Mouse (Mus musculus) neural tube, embryonic 14.5 days (tissue): ENCODE data around the gene Glycam1. TPM values are rescaled to one million over a fixed set of nuclear protein-coding genes. Genes with fewer than 3 reads are reported as not detected.

ENCODE experiments used
- ATAC-seq: fragments of 200-750 bp; cut with Nextera tagmentation; 2 replicates; pipeline ENCODE4 v1.8.0; 2017; ENCODE audit warnings: low read depth, mild to moderate bottlenecking, moderate TSS enrichment, moderate library complexity
- H3K27ac ChIP-seq: fragments of 300-500 bp; sonication (generic); 2 replicates; pipeline ENCODE4 v1.5.1; 2014; ENCODE audit warnings: low read depth, mild to moderate bottlenecking, control low read depth, low read length, moderate library complexity, mixed read lengths
- H3K27me3 ChIP-seq: fragments of 300-500 bp; sonication (generic); 2 replicates; pipeline ENCODE4 v1.6.1; 2014; ENCODE audit warnings: low read length; ENCODE audit not compliant: control insufficient read depth, insufficient read depth
- H3K36me3 ChIP-seq: fragments of 300-500 bp; sonication (generic); 2 replicates; pipeline ENCODE4 v1.6.1; 2014; ENCODE audit warnings: low read length, mixed read lengths; ENCODE audit not compliant: control insufficient read depth, insufficient read depth
- H3K4me1 ChIP-seq: fragments of 300-500 bp; sonication (generic); 2 replicates; pipeline ENCODE4 v1.6.1; 2014; ENCODE audit warnings: low read length; ENCODE audit not compliant: control insufficient read depth, insufficient read depth
- H3K4me2 ChIP-seq: fragments of 300-500 bp; sonication (generic); 2 replicates; pipeline ENCODE4 v1.6.1; 2014; ENCODE audit warnings: mild to moderate bottlenecking, low read depth, low read length, control low read depth
- H3K4me3 ChIP-seq: fragments of 300-500 bp; sonication (generic); 2 replicates; pipeline ENCODE4 v1.5.1; 2014; ENCODE audit warnings: low read depth, low read length, control low read depth, mixed read lengths
- H3K9ac ChIP-seq: fragments of 300-500 bp; sonication (generic); replicated peaks from 2 replicates; pipeline ENCODE4 v1.6.1; 2014; ENCODE audit warnings: low read depth, mild to moderate bottlenecking, control low read depth, low read length, mixed read lengths
- H3K9me3 ChIP-seq: fragments of 300-500 bp; sonication (generic); 2 replicates; pipeline ENCODE4 v1.6.1; 2016; ENCODE audit warnings: low read length; ENCODE audit not compliant: control insufficient read depth
- WGBS: fragments of 180-500 bp; shearing (Covaris S2); extraction: QIAGEN DNeasy Blood & Tissue Kit; methylation state at CpG from one replicate; pipeline ENCODE4 v1.1.7; 2014; 5-methylcytosine and 5-hydroxymethylcytosine counted together
- polyA plus RNA-seq: library from polyadenylated mRNA; unstranded; fragments of >200 nt; fragmentation: Nextera tagmentation; extraction: Ambion mirVana; gene quantifications from 2 replicates; pipeline ENCODE4 v1.2.1, GENCODE M21; 2014

The Glycam1 gene
- polyA plus RNA-seq, 1 experiment from 2014 or later: not detected

DNA sequence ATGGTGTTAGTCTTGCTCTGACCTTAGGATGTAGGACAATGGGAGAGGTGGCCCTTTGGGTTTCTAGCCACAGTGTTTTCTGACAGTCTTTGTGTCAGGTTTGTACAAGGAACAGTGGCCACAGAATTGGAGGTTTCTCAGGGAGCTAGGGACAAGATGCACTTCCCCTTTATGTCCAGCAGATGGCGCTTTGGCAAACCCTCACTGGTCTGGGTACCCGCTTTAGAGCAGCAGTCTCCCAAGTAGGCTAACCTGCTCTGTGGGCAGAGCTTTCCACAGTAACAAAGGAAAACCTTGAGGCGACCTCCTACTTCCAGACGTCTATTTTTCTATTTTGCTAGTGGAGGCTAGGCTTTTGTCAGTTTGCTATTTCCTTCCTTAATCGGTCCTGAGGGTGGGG, 34.5 kb downstream of the Glycam1 start:
- Histone ChIP-seq H3K36me3 (peaks cover 7% of the 10 kb centered on the region), H3K9me3 (no peaks in the 10 kb centered on the region), H3K4me2 (no peak overlapping the region), H3K9ac (no peak overlapping the region), H3K27ac (no peak overlapping the region; the same call in 1 of the 2 replicates), H3K4me3 (no peak overlapping the region), H3K27me3 (no peaks in the 10 kb centered on the region), H3K4me1 (no peaks in the 10 kb centered on the region)
- WGBS: 8% methylated on average over 5 of the region's 5 CpGs
- ATAC-seq: peak; percentile 84

DNA sequence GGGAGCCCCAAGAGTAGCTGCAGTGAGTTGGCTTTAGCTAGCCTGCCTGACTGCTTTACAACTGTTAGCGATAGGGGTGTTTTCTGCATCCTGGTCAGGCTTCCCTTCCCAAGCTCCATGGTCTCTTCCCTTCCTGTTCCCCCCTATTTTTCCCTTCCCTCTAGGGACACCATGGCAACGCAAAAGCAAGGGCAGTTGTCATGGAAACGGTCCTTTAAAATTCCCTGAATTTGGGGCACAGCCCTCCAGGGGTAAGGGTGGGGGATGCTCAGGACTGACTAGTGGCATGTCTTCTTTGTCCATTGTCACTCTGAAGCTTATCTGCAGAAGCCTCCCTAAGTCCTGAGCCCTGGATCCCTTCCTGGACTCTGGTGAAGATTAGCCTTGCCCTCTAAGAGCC, 41.7 kb downstream of the Glycam1 start:
- Histone ChIP-seq H3K4me1 (peaks cover 24% of the 10 kb centered on the region), H3K9me3 (no peaks in the 10 kb centered on the region), H3K27me3 (no peaks in the 10 kb centered on the region), H3K4me2 (no peak overlapping the region), H3K36me3 (peaks cover 22% of the 10 kb centered on the region), H3K9ac (no peak overlapping the region), H3K27ac (no peak overlapping the region), H3K4me3 (no peak overlapping the region)
- 35% methylated on average over 3 of the region's 3 CpGs for WGBS
- ATAC-seq: no peak

DNA sequence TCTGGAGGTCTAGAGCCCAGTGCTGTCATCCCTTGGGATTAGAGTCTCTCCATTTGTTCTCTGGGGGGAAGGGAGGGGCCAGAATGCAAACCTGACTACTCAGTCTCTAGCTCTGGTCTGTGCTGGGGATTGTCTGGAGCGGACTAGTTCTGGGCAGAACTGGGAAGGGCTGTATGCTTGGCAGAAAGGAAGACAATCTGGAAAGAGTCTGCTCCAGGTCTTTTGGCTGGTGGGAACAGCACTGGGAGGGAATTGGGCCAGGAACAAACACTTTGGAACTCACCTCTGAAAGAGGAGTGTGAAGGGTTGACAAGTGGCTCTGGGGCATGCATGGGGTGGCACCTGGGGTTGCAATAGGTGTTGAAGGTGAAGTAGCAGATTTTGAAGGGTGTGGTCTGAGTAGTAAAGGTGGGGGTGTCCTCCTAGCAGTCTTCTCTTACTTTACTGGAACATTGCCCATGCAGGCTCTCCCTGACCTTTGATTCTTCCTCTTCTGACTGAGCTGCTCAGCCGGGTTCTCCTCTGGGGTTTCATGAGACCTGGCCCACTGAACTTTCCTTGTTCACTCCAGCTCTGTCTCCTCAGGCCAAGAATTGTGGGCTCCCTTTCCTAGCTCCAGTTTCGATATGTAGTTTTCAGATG, 42.3 kb downstream of the Glycam1 start:
- H3K4me3 ChIP-seq: no peak overlapping the region
- no peaks in the 10 kb centered on the region for H3K27me3 ChIP-seq
- peaks cover 24% of the 10 kb centered on the region for H3K4me1 ChIP-seq
- ATAC-seq: no peak
- peaks cover 20% of the 10 kb centered on the region for H3K36me3 ChIP-seq
- no peak overlapping the region for H3K4me2 ChIP-seq
- no peak overlapping the region for H3K27ac ChIP-seq
- WGBS: 76% methylated on average over 3 of the region's 3 CpGs
- no peak overlapping the region for H3K9ac ChIP-seq
- H3K9me3 ChIP-seq: no peaks in the 10 kb centered on the region

DNA sequence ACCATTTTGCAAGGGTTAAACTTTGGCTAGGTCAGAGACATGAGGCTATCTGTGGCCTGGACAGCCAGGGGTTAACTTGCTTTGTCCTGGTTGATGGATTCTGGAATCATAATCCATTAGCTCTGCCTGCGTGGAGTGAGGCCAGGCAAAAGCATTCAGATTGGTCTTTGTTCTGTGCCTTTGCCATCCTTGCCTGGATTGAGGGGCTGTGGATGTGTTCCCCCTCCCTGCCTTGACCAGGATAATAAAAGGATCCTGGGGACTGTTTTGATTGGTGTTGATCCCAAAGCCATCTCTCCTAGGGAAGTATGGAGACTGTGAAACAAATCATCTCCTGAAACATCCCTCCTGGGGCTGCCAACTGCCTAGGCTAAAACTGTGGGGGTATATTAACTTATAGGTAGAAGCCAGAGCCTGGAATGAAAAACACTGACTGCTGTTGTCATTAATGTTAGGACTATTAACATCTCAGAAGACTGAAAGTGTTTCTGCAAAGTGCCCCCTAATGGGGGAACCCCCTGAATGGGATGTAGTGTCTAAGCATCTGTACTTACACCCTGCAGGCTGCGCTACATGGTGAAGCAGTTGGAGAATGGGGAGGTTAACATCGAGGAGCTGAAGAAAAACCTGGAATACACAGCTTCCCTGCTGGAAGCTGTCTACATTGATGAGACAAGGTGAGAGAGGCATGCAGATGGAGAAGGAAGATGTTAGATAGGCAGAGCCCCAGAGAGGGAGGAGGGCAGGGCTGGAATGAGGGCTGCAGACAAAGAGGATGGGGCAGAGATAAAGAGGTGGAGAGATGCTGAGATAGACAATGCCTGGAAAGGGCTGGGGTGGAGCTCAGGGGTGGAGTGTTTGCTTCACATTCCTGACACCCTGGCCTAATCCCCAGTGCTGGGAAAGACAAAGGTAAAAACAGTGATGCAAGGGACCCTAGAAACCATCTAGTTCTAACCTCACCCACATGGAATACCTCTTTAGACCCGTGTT, 45.2 kb downstream of the Glycam1 start:
- WGBS: 17% methylated on average over 4 of the region's 4 CpGs
- Histone ChIP-seq H3K4me3 (no peak overlapping the region), H3K4me1 (peaks cover 25% of the 10 kb centered on the region), H3K27ac (peak overlapping the region; percentile 93), H3K4me2 (peak overlapping the region; percentile 26; the same call in 1 of the 2 replicates), H3K27me3 (no peaks in the 10 kb centered on the region), H3K9me3 (no peaks in the 10 kb centered on the region), H3K9ac (peak overlapping the region; percentile 32; the same call in 1 of the 2 replicates), H3K36me3 (peaks cover 11% of the 10 kb centered on the region; the same call in 1 of the 2 replicates)
- ATAC-seq: peak; percentile 71

DNA sequence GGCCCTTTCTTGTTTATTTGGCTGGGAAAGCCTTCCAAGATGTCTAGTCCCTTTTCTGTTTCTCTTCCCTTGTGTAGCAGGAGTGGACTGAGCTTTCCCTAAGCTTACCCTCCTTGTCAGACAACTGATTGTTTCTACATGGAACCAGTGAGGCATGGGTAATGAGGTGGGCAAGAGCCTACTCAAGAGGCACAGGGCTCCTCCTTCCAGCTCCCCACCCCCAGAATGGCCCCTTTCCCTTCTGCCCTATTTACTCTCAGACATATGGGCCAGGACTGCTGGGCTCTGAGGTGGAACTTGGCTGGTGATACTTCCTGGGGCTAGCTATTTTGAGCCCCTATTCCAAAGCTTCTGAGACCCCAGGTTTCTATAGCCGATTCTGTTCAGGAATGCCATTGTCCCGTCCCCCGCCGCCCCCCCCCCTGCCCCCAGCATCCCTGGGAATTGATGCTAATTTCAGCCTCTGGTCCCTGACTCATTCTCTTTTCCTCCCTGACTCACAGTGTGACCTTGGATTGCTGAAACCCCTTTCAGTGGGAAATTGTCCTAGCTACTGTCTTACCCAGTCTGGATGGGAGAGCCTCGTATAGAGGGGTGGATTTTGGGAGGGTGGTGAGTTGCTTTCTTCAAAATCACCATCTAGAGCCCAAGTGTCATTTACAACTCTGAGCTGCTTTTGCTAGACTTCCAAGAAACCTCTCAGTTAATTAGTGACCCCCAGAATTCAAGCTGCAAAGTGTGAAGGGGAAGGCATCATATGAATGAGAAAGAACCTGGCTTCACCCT, 46.1 kb downstream of the Glycam1 start:
- 2% methylated on average over 5 of the region's 5 CpGs for WGBS
- peaks cover 8% of the 10 kb centered on the region; the same call in 1 of the 2 replicates for H3K36me3 ChIP-seq
- H3K27me3 ChIP-seq: no peaks in the 10 kb centered on the region
- H3K4me3 ChIP-seq: no peak overlapping the region
- peaks cover 29% of the 10 kb centered on the region for H3K4me1 ChIP-seq
- no peak overlapping the region; the same call in 1 of the 2 replicates for H3K9ac ChIP-seq
- H3K9me3 ChIP-seq: no peaks in the 10 kb centered on the region
- ATAC-seq: peak; percentile 62
- H3K4me2 ChIP-seq: no peak overlapping the region; the same call in 1 of the 2 replicates
- peak overlapping the region; percentile 93 for H3K27ac ChIP-seq

DNA sequence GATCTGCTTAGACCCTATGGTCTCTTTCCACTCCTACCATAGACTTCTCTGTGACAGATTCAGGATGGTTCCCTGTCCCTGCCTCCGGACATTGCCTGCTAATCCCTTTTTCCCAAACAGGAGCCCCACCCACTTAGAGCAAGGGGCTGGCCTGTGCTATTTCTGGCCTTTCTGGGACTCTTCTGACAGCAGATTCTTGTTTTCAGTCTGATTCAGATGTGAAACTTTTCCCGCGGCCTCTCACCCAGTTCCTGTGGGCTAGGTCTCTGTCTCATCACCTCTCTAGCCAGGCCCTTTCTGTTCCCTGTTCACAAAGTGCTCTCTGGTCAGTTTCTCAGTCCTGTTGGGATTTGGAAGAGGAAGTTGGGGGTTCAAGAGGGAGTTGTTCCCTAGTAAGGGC, 50.0 kb downstream of the Glycam1 start:
- H3K9ac ChIP-seq: no peak overlapping the region
- WGBS: 49% methylated on average over 3 of the region's 3 CpGs
- H3K36me3 ChIP-seq: no peaks in the 10 kb centered on the region
- H3K9me3 ChIP-seq: no peaks in the 10 kb centered on the region
- H3K4me2 ChIP-seq: peak overlapping the region; percentile 42; the same call in 1 of the 2 replicates
- ATAC-seq: no peak
- H3K27me3 ChIP-seq: no peaks in the 10 kb centered on the region
- peaks cover 28% of the 10 kb centered on the region for H3K4me1 ChIP-seq
- no peak overlapping the region for H3K27ac ChIP-seq
- H3K4me3 ChIP-seq: no peak overlapping the region

DNA sequence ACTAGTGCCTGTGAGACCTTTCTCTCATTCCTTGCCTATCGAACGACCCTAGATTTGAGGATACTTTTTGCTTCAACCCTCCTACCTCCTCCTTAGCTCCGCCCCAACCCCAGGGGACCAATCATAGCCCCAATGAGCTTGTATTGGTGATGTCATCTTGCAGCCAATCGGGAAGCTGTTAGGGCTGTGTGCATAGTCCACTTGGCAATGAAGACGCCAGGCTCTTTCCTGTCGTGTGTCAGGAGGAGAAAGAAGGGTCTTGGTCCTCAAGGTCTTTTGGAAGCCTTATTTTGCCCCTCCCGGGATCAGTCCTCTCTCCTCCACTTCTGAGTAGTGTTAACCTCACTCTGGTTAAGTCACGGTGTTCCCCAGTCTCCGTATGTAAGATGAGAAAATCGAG, 50.8 kb downstream of the Glycam1 start:
- peaks cover 26% of the 10 kb centered on the region for H3K4me1 ChIP-seq
- no peaks in the 10 kb centered on the region for H3K36me3 ChIP-seq
- H3K9me3 ChIP-seq: no peaks in the 10 kb centered on the region
- WGBS: 1% methylated on average over 10 of the region's 10 CpGs
- no peaks in the 10 kb centered on the region for H3K27me3 ChIP-seq
- peak overlapping the region; percentile 75 for H3K27ac ChIP-seq
- 0 out of 2 replicates have a peak overlapping the region, but pooled peaks have one; percentile 37 for H3K9ac ChIP-seq
- H3K4me2 ChIP-seq: peak overlapping the region; percentile 42
- peak overlapping the region; percentile 14; the same call in 1 of the 2 replicates for H3K4me3 ChIP-seq
- ATAC-seq: peak; percentile 92

DNA sequence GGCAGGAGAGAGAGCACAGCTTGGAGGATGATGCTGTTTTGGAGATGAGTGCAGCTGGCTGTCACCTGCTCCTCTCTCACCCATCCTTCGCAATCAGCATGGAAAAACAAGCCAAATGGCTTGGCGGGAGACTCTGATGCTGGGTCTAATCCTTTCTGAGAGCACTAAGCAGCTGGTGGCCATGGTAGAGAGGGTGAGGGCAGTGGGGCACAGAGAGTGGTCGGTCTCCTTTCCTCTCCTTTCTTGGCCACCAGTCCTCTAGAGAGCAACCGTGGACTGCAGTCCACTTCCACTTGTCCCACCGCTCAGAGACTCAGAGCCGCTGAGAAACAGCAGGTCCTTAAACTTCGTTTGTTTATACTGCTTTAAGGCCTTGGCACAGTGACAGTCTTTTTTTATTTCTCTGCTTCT, 51.3 kb downstream of the Glycam1 start:
- Histone ChIP-seq H3K9ac (no peak overlapping the region), H3K27me3 (no peaks in the 10 kb centered on the region), H3K4me3 (0 out of 2 replicates have a peak overlapping the region, but pooled peaks have one; percentile 14), H3K9me3 (no peaks in the 10 kb centered on the region), H3K36me3 (no peaks in the 10 kb centered on the region), H3K27ac (peak overlapping the region; percentile 75), H3K4me2 (peak overlapping the region; percentile 42), H3K4me1 (peaks cover 21% of the 10 kb centered on the region)
- WGBS: 6% methylated on average over 7 of the region's 7 CpGs
- ATAC-seq: peak; percentile 47
